Mouse (Mus musculus) heart, adult 2 months (tissue): ENCODE measurements around the gene Prkd3. TPM values are rescaled to one million over a fixed set of nuclear protein-coding genes. Genes with fewer than 3 reads are reported as not detected.

ENCODE experiments used
- DNase-seq, 2 experiments: peaks; one replicate each; pipeline ENCODE4 v3.0.0; 2021
- H3K27ac ChIP-seq: fragments of 200-600 bp; 2 replicates; pipeline ENCODE4 v1.8.1; 2022
- H3K27me3 ChIP-seq: fragments of 200-500 bp; 2 replicates; pipeline ENCODE4 v1.6.1; 2012; ENCODE audit warnings: mild to moderate bottlenecking, low read length, inconsistent platforms, mixed read lengths; ENCODE audit not compliant: control insufficient read depth, insufficient read depth
- H3K36me3 ChIP-seq: fragments of 200-500 bp; 2 replicates; pipeline ENCODE4 v1.6.1; 2012; ENCODE audit warnings: low read length, inconsistent platforms; ENCODE audit not compliant: control insufficient read depth, insufficient read depth
- H3K4me1 ChIP-seq: fragments of 200-500 bp; 2 replicates; pipeline ENCODE4 v1.6.1; 2011; ENCODE audit warnings: low read length; ENCODE audit not compliant: control insufficient read depth, insufficient read depth
- H3K4me3 ChIP-seq: fragments of 200-600 bp; 2 replicates; pipeline ENCODE4 v1.8.1; 2022
- H3K79me2 ChIP-seq: fragments of 200-500 bp; replicated peaks from 2 replicates; pipeline ENCODE4 v1.6.1; 2012; ENCODE audit warnings: mild to moderate bottlenecking, inconsistent platforms, low read length, moderate library complexity, mixed read lengths; ENCODE audit not compliant: control insufficient read depth, insufficient read depth
- H3K9ac ChIP-seq: fragments of 200-500 bp; 2 replicates; pipeline ENCODE4 v1.6.1; 2012; ENCODE audit warnings: low read depth, mild to moderate bottlenecking, control low read depth, inconsistent platforms, low read length, mixed read lengths
- CTCF ChIP-seq: fragments of 200-600 bp; IDR thresholded peaks from 2 replicates; pipeline ENCODE4 v1.8.1; 2022; ENCODE audit warnings: antibody characterized with exemption, mild to moderate bottlenecking, moderate library complexity
- EP300 ChIP-seq: fragments of 200-500 bp; IDR thresholded peaks from 2 replicates; pipeline ENCODE4 v1.6.1; 2011; ENCODE audit warnings: low read depth, low read length, control low read depth; ENCODE audit not compliant: insufficient read depth
- POLR2A ChIP-seq: fragments of 200-500 bp; IDR thresholded peaks from 2 replicates; pipeline ENCODE4 v1.6.1; 2011; ENCODE audit warnings: mild to moderate bottlenecking, low read depth, low read length, control low read depth; ENCODE audit not compliant: insufficient read depth
- WGBS: fragments of 180-500 bp; shearing (Covaris S2); methylation state at CpG from one replicate; pipeline ENCODE4 v1.1.7; 2018; 5-methylcytosine and 5-hydroxymethylcytosine counted together
- intact Hi-C: fragments of 180-260 bp; cut with DNase I; formaldehyde crosslinking; loops from one replicate; pipeline ENCODE4 v1.15.1; 2025
- polyA plus RNA-seq: library from polyadenylated mRNA; depleted of rRNA; stranded (reverse); fragments of >200 nt; gene quantifications from 2 replicates; pipeline ENCODE4 v1.2.3, GENCODE M21; 2012
- total RNA-seq, 2 experiments: library from RNA; stranded (reverse); gene quantifications; 2 replicates each; pipeline ENCODE4 v1.2.3; 2021

Prkd3 gene
- total and polyA plus RNA-seq, 3 experiments = 6.9 to 16.6 (median 16.3) TPM

- Histone ChIP-seq H3K36me3 (no peaks in the 10 kb centered on the region; the same call in 1 of the 2 replicates), H3K27ac (no peak overlapping the region), H3K9ac (no peak overlapping the region), H3K4me3 (no peak overlapping the region), H3K79me2 (no peaks in the 10 kb centered on the region), H3K4me1 (no peaks in the 10 kb centered on the region), H3K27me3 (no peaks in the 10 kb centered on the region)
- intact Hi-C loops = no loop called here
- no peak for DNase-seq
- 76% methylated on average over 6 of the region's 6 CpGs for WGBS
- TF ChIP-seq EP300 = no peak
- no peak for TF ChIP-seq POLR2A
- no peak for TF ChIP-seq CTCF
Observed at GRCm38 (mm10) chr17:78959473-78959872, 61.1 kb downstream of the Prkd3 start.

DNA sequence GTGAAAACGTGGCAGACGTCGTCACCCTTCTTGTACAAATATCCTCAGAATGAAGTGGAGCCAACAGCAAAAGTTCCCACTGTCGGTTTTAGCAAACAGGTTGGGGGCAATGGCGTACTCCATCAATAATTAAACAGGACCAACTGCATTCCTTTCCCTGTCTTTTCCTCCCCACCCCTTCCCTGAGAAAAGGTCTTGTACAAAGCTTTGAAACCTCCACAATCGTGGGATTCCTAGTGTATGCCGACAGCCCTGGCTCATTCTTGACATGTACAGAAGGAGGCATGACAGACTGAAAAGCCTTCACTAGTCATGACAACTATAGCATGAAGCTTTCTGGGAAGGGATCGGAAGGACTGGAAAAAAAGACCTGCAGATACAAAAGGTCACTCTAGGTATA is 67.4 kb downstream of the Prkd3 start:
- Histone ChIP-seq H3K4me3 (no peak overlapping the region), H3K9ac (no peak overlapping the region), H3K36me3 (no peaks in the 10 kb centered on the region), H3K27ac (no peak overlapping the region), H3K4me1 (no peaks in the 10 kb centered on the region), H3K79me2 (no peaks in the 10 kb centered on the region), H3K27me3 (no peaks in the 10 kb centered on the region)
- intact Hi-C loops = no loop called here
- TF ChIP-seq EP300 (no peak), CTCF (no peak), POLR2A (no peak)
- DNase-seq = no peak
- WGBS = 86% methylated on average over 8 of the region's 8 CpGs

GRCm38 (mm10) chr17:78952070-78952469 is 68.5 kb downstream of the Prkd3 start:
- H3K36me3 ChIP-seq = no peaks in the 10 kb centered on the region
- WGBS = 82% methylated on average over 5 of the region's 5 CpGs
- DNase-seq = no peak
- no peak overlapping the region for H3K4me3 ChIP-seq
- H3K27ac ChIP-seq = no peak overlapping the region
- H3K9ac ChIP-seq = no peak overlapping the region
- H3K27me3 ChIP-seq = no peaks in the 10 kb centered on the region
- no peaks in the 10 kb centered on the region for H3K4me1 ChIP-seq
- intact Hi-C loops = no loop called here
- H3K79me2 ChIP-seq = no peaks in the 10 kb centered on the region
- TF ChIP-seq CTCF (no peak), POLR2A (no peak), EP300 (no peak)

DNA sequence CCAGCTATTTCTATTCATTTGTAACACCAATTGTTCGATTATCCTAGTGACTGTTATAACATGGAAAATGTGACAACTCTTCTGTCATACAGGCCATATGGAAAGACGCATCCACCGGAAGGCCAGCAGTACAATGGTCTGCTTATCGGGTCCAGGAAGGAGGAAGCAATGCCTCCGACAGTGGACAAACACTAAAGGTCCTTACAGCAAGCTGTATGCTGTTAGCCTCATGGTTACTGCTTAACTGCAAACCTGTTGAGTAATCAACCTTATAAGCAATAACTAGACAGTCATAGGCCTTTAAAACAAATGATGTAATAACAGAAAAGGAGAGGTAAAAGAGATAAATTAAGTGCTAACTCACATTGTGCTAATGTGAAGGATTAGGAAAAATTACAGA is 69.4 kb downstream of the Prkd3 start:
- Histone ChIP-seq H3K4me3 (no peak overlapping the region), H3K36me3 (no peaks in the 10 kb centered on the region), H3K9ac (no peak overlapping the region), H3K79me2 (no peaks in the 10 kb centered on the region), H3K4me1 (no peaks in the 10 kb centered on the region), H3K27ac (no peak overlapping the region), H3K27me3 (no peaks in the 10 kb centered on the region)
- 52% methylated on average over 5 of the region's 5 CpGs for WGBS
- DNase-seq = no peak
- TF ChIP-seq EP300 = no peak
- no peak for TF ChIP-seq CTCF
- TF ChIP-seq POLR2A = no peak
- intact Hi-C loops = no loop called here

GRCm38 (mm10) chr17:78942579-78942978 is 78.0 kb downstream of the Prkd3 start:
- intact Hi-C loops = no loop called here
- 76% methylated on average over 11 of the region's 11 CpGs for WGBS

GRCm38 (mm10) chr17:78938927-78939326 is 81.7 kb downstream of the Prkd3 start:
- intact Hi-C loops = loop anchor here (5.0 to 10.0 kb wide), 2 partner anchors 102 to 204 kb away; partner anchors contain the start of genes Gpatch11, Heatr5b and Strn
- 85% methylated on average over 4 of the region's 4 CpGs for WGBS
- TF ChIP-seq EP300 (no peak), CTCF (no peak), POLR2A (no peak)

More at GRCm38 (mm10) chr17:78942579-78942978, 78.0 kb downstream of the Prkd3 start:
- Histone ChIP-seq H3K4me1 (peaks cover under 1% of the 10 kb centered on the region; the same call in 1 of the 2 replicates), H3K27ac (no peak overlapping the region), H3K27me3 (no peaks in the 10 kb centered on the region), H3K36me3 (no peaks in the 10 kb centered on the region), H3K79me2 (no peaks in the 10 kb centered on the region), H3K9ac (no peak overlapping the region), H3K4me3 (no peak overlapping the region)
- DNase-seq = no peak
- TF ChIP-seq CTCF (no peak), EP300 (no peak)

More at GRCm38 (mm10) chr17:78938927-78939326, 81.7 kb downstream of the Prkd3 start:
- H3K27me3 ChIP-seq = no peaks in the 10 kb centered on the region
- H3K9ac ChIP-seq = no peak overlapping the region
- no peak overlapping the region for H3K27ac ChIP-seq
- peaks cover 1% of the 10 kb centered on the region; the same call in 1 of the 2 replicates for H3K79me2 ChIP-seq
- peaks cover 3% of the 10 kb centered on the region for H3K4me1 ChIP-seq
- no peak overlapping the region for H3K4me3 ChIP-seq
- no peak for DNase-seq
- H3K36me3 ChIP-seq = peaks cover 6% of the 10 kb centered on the region
